Mouse (Mus musculus): ENCODE results near the gene Cabp2. TPM values are rescaled to one million over a fixed set of nuclear protein-coding genes. Genes with fewer than 3 reads are reported as not detected.
"Not testable (repeated sequence)": the region's sequence is repeated elsewhere in the genome, so short reads cannot be mapped to it uniquely, and the experiment has no call there.

Cabp2 gene
- 1.7 and 2.8 TPM in 2 replicates for polyA plus RNA-seq (2015; fragmentation: Nextera tagmentation; extraction: Ambion mirVana)

GRCm38 (mm10) chr19:4081394-4081793 lies at the start of gene Cabp2:
Gene Cabp2 (plus strand): TSS chr19:4081578.
- no peaks in the 10 kb centered on the region for H3K27me3 ChIP-seq (replicated peaks)
- 0 out of 2 replicates have a peak, but pooled peaks cover 4% of the 10 kb centered on the region for H3K4me1 ChIP-seq (replicated peaks)
- no peak for ATAC-seq
- no peak within 1 kb of the TSS for H3K4me3 ChIP-seq (replicated peaks)
- 56% methylated on average over 3 of the region's 3 CpGs for WGBS
- H3K4me2 ChIP-seq (replicated peaks): no peak within 1 kb of the TSS
- no peak within 1 kb of the TSS for H3K9ac ChIP-seq
- no peaks in the 10 kb centered on the region for H3K9me3 ChIP-seq
- H3K27ac ChIP-seq: no peak within 1 kb of the TSS
- no peaks in the 10 kb centered on the region for H3K36me3 ChIP-seq

GRCm38 (mm10) chr19:4032668-4033067 lies 48.7 kb upstream of the Cabp2 start:
- 58% methylated on average over 7 of the region's 7 CpGs for WGBS
- Histone ChIP-seq H3K9me3 (no peaks in the 10 kb centered on the region), H3K4me1 (replicated peaks) (peaks cover 19% of the 10 kb centered on the region), H3K4me3 (replicated peaks) (no peak overlapping the region), H3K27ac (peak overlapping the region; percentile 29; the same call in 1 of the 2 replicates), H3K36me3 (no peaks in the 10 kb centered on the region), H3K4me2 (replicated peaks) (no peak overlapping the region), H3K9ac (no peak overlapping the region), H3K27me3 (replicated peaks) (no peaks in the 10 kb centered on the region)
- ATAC-seq: no peak

- Histone ChIP-seq H3K4me3 (replicated peaks) (no peak overlapping the region), H3K4me2 (replicated peaks) (peak overlapping the region; percentile 19; the same call in 1 of the 2 replicates), H3K27ac (peak overlapping the region; percentile 54; the same call in 1 of the 2 replicates), H3K4me1 (replicated peaks) (peaks cover 23% of the 10 kb centered on the region), H3K9me3 (no peaks in the 10 kb centered on the region), H3K9ac (no peak overlapping the region), H3K36me3 (no peaks in the 10 kb centered on the region), H3K27me3 (replicated peaks) (no peaks in the 10 kb centered on the region)
- ATAC-seq: peak; percentile 63
- 67% methylated on average over 3 of the region's 3 CpGs for WGBS
Measured at GRCm38 (mm10) chr19:4033298-4033697, 48.1 kb upstream of the Cabp2 start.

- no peak overlapping the region for H3K9ac ChIP-seq
- no peaks in the 10 kb centered on the region for H3K36me3 ChIP-seq
- H3K27ac ChIP-seq: peak overlapping the region; percentile 54
- peaks cover 23% of the 10 kb centered on the region for H3K4me1 ChIP-seq (replicated peaks)
- H3K4me3 ChIP-seq (replicated peaks): no peak overlapping the region
- 47% methylated on average over 5 of the region's 5 CpGs for WGBS
- no peaks in the 10 kb centered on the region for H3K27me3 ChIP-seq (replicated peaks)
- peak; percentile 41; the same call in 1 of the 2 replicates for ATAC-seq
- peak overlapping the region; percentile 19; the same call in 1 of the 2 replicates for H3K4me2 ChIP-seq (replicated peaks)
- H3K9me3 ChIP-seq: no peaks in the 10 kb centered on the region
Measured at GRCm38 (mm10) chr19:4033742-4034141, 47.6 kb upstream of the Cabp2 start.

GRCm38 (mm10) chr19:4036327-4037045 lies 44.9 kb upstream of the Cabp2 start:
- Histone ChIP-seq H3K36me3 (no peaks in the 10 kb centered on the region), H3K27me3 (replicated peaks) (no peaks in the 10 kb centered on the region), H3K4me1 (replicated peaks) (peaks cover 23% of the 10 kb centered on the region), H3K27ac (peak overlapping the region; percentile 36; the same call in 1 of the 2 replicates), H3K9me3 (no peaks in the 10 kb centered on the region), H3K4me3 (replicated peaks) (peak overlapping the region; percentile 12), H3K4me2 (replicated peaks) (peak overlapping the region; percentile 52), H3K9ac (no peak overlapping the region)
- WGBS: 61% methylated on average over 12 of the region's 12 CpGs
- peak; percentile 68 for ATAC-seq

- H3K36me3 ChIP-seq; H3K9me3 ChIP-seq; H3K27me3 ChIP-seq (replicated peaks); ATAC-seq: not testable (repeated sequence)
- Histone ChIP-seq H3K4me1 (replicated peaks) (peaks cover 23% of the 10 kb centered on the region), H3K9ac (peak overlapping the region; percentile 84), H3K4me2 (replicated peaks) (peak overlapping the region; percentile 80), H3K27ac (peak overlapping the region; percentile 89), H3K4me3 (replicated peaks) (peak overlapping the region; percentile 76)
- 25% methylated on average over 7 of the region's 8 CpGs for WGBS
Measured at GRCm38 (mm10) chr19:4037154-4037787, 44.1 kb upstream of the Cabp2 start.

GRCm38 (mm10) chr19:4037788-4038232 lies 43.6 kb upstream of the Cabp2 start, which contains the start of gene Gstp1:
Gene Gstp1 (minus strand): TSS chr19:4037985.
- ATAC-seq: peak; percentile 81
- Histone ChIP-seq H3K4me3 (replicated peaks) (peak within 1 kb of the TSS; percentile 76), H3K27ac (peak within 1 kb of the TSS; percentile 89), H3K4me1 (replicated peaks) (peaks cover 23% of the 10 kb centered on the region), H3K36me3 (no peaks in the 10 kb centered on the region), H3K9me3 (no peaks in the 10 kb centered on the region), H3K9ac (peak within 1 kb of the TSS; percentile 84), H3K27me3 (replicated peaks) (no peaks in the 10 kb centered on the region), H3K4me2 (replicated peaks) (peak within 1 kb of the TSS; percentile 80)
- WGBS: under 1% methylated on average over 26 of the region's 26 CpGs

- 90% methylated on average over 5 of the region's 5 CpGs for WGBS
- not testable (repeated sequence) for ATAC-seq; H3K4me3 ChIP-seq (replicated peaks); H3K4me2 ChIP-seq (replicated peaks); H3K9ac ChIP-seq; H3K9me3 ChIP-seq; H3K27me3 ChIP-seq (replicated peaks); H3K36me3 ChIP-seq; H3K27ac ChIP-seq
- peaks cover 19% of the 10 kb centered on the region for H3K4me1 ChIP-seq (replicated peaks)
Measured at GRCm38 (mm10) chr19:4040941-4041340, 40.4 kb upstream of the Cabp2 start.

GRCm38 (mm10) chr19:4041500-4041899 lies 39.9 kb upstream of the Cabp2 start:
- 88% methylated on average over 3 of the region's 4 CpGs for WGBS

GRCm38 (mm10) chr19:4042124-4042523 lies 39.3 kb upstream of the Cabp2 start:
- Histone ChIP-seq H3K4me2 (replicated peaks) (0 out of 2 replicates have a peak overlapping the region, but pooled peaks have one; percentile 17), H3K27me3 (replicated peaks) (no peaks in the 10 kb centered on the region), H3K4me3 (replicated peaks) (no peak overlapping the region), H3K9ac (no peak overlapping the region; the same call in 1 of the 2 replicates), H3K9me3 (no peaks in the 10 kb centered on the region), H3K36me3 (no peaks in the 10 kb centered on the region), H3K27ac (no peak overlapping the region), H3K4me1 (replicated peaks) (peaks cover 14% of the 10 kb centered on the region)
- WGBS: 58% methylated on average over 14 of the region's 14 CpGs
- ATAC-seq: 0 out of 2 replicates have a peak, but pooled peaks have one; percentile 8

More at GRCm38 (mm10) chr19:4041500-4041899, 39.9 kb upstream of the Cabp2 start:
- not testable (repeated sequence) for H3K27ac ChIP-seq; ATAC-seq; H3K36me3 ChIP-seq; H3K9me3 ChIP-seq; H3K27me3 ChIP-seq (replicated peaks); H3K9ac ChIP-seq; H3K4me3 ChIP-seq (replicated peaks)
- Histone ChIP-seq H3K4me1 (replicated peaks) (peaks cover 17% of the 10 kb centered on the region), H3K4me2 (replicated peaks) (0 out of 2 replicates have a peak overlapping the region, but pooled peaks have one; percentile 17)

- not testable (repeated sequence) for H3K9ac ChIP-seq; H3K4me1 ChIP-seq (replicated peaks); H3K36me3 ChIP-seq; H3K4me2 ChIP-seq (replicated peaks); ATAC-seq; H3K4me3 ChIP-seq (replicated peaks); H3K27me3 ChIP-seq (replicated peaks); H3K9me3 ChIP-seq; H3K27ac ChIP-seq
- 91% methylated on average over 5 of the region's 5 CpGs for WGBS
Measured at GRCm38 (mm10) chr19:4044109-4044508, 37.3 kb upstream of the Cabp2 start.

All from intestine, embryonic 15.5 days (tissue).